Mouse (Mus musculus): ENCODE data around the gene Hoxc13. TPM values are rescaled to one million over a fixed set of nuclear protein-coding genes. Genes with fewer than 3 reads are reported as not detected.

The Hoxc13 gene
- total RNA-seq, 2 experiments from 2014 or later: not detected

Small RNAs within 50 kb of the gene (microRNA-seq; reads per million reads assigned to microRNA genes)
- 0 reads per million in 2 experiments for gene Mir196a-2

Other genes with a start within 250 kb of the Hoxc13 start
- 10 to 100 TPM in 1 of 2 experiments, 1 to 10 TPM in 1; 7.8 to 11.6 TPM for gene Atp5g2, start 248.8 kb upstream of the Hoxc13 start, total RNA-seq (2021)
- gene Calcoco1, start 198.9 kb upstream of the Hoxc13 start, total RNA-seq (2021): 10 to 100 TPM; 75.1 to 75.6 TPM
- gene Hoxc12, start 15.7 kb downstream of the Hoxc13 start, total RNA-seq (2021): not detected
- gene Hoxc11, start 33.3 kb downstream of the Hoxc13 start, total RNA-seq (2021): not detected
- gene Hoxc10, start 45.7 kb downstream of the Hoxc13 start, total RNA-seq (2021): not detected
- gene Hoxc5, start 46.3 kb downstream of the Hoxc13 start, total RNA-seq (2021): not detected
- gene Hoxc9, start 55.3 kb downstream of the Hoxc13 start, total RNA-seq (2021): not detected
- not detected for gene Hoxc8, start 69.5 kb downstream of the Hoxc13 start, total RNA-seq (2021)
- not detected for gene Hoxc6, start 77.2 kb downstream of the Hoxc13 start, total RNA-seq (2021)
- gene Hoxc4, start 97.8 kb downstream of the Hoxc13 start, total RNA-seq (2021): not detected
- 10 to 100 TPM; 21.8 to 22.6 TPM for gene Smug1, start 246.0 kb downstream of the Hoxc13 start, total RNA-seq (2021)